Mouse (Mus musculus) intestine, embryonic 15.5 days (tissue): ENCODE measurements around the gene Gpr146. TPM values are rescaled to one million over a fixed set of nuclear protein-coding genes. Genes with fewer than 3 reads are reported as not detected.

ENCODE experiments used
- ATAC-seq: fragments of 200-750 bp; cut with Nextera tagmentation; 2 replicates; pipeline ENCODE4 v1.8.0; 2017; ENCODE audit warnings: moderate TSS enrichment, moderate library complexity
- H3K27ac ChIP-seq: fragments of 300-500 bp; sonication (generic); 2 replicates; pipeline ENCODE4 v1.5.1; 2015; ENCODE audit warnings: mild to moderate bottlenecking, inconsistent platforms
- H3K27me3 ChIP-seq: fragments of 300-500 bp; sonication (generic); replicated peaks from 2 replicates; pipeline ENCODE4 v1.6.1; 2015; ENCODE audit warnings: inconsistent platforms
- H3K36me3 ChIP-seq: fragments of 300-500 bp; sonication (generic); 2 replicates; pipeline ENCODE4 v1.6.1; 2015; ENCODE audit warnings: inconsistent platforms
- H3K4me1 ChIP-seq: fragments of 300-500 bp; sonication (generic); replicated peaks from 2 replicates; pipeline ENCODE4 v1.6.1; 2015; ENCODE audit warnings: inconsistent platforms
- H3K4me2 ChIP-seq: fragments of 300-500 bp; sonication (generic); replicated peaks from 2 replicates; pipeline ENCODE4 v1.6.1; 2015; ENCODE audit warnings: mild to moderate bottlenecking, inconsistent platforms
- H3K4me3 ChIP-seq: fragments of 300-500 bp; sonication (generic); replicated peaks from 2 replicates; pipeline ENCODE4 v1.5.1; 2015; ENCODE audit warnings: inconsistent platforms
- H3K9ac ChIP-seq: fragments of 300-500 bp; sonication (generic); 2 replicates; pipeline ENCODE4 v1.6.1; 2015; ENCODE audit warnings: inconsistent platforms
- H3K9me3 ChIP-seq: fragments of 300-500 bp; sonication (generic); 2 replicates; pipeline ENCODE4 v1.6.1; 2016; ENCODE audit warnings: inconsistent platforms
- WGBS: fragments of 180-500 bp; shearing (Covaris S2); methylation state at CpG from one replicate; pipeline ENCODE4 v1.1.7; 2015; 5-methylcytosine and 5-hydroxymethylcytosine counted together
- polyA plus RNA-seq: library from polyadenylated mRNA; unstranded; fragments of >200 nt; fragmentation: Nextera tagmentation; extraction: Ambion mirVana; gene quantifications from 2 replicates; pipeline ENCODE4 v1.2.1, GENCODE M21; 2015

The Gpr146 gene
- polyA plus RNA-seq, 1 experiment from 2014 or later = 2.2 TPM

- no peak overlapping the region for H3K4me2 ChIP-seq
- 86% methylated on average over 9 of the region's 9 CpGs for WGBS
- no peaks in the 10 kb centered on the region for H3K36me3 ChIP-seq
- no peak overlapping the region for H3K27ac ChIP-seq
- peaks cover 28% of the 10 kb centered on the region for H3K4me1 ChIP-seq
- no peaks in the 10 kb centered on the region for H3K9me3 ChIP-seq
- ATAC-seq = no peak
- no peaks in the 10 kb centered on the region for H3K27me3 ChIP-seq
- no peak overlapping the region for H3K9ac ChIP-seq
- no peak overlapping the region for H3K4me3 ChIP-seq
These were observed 49.5 kb downstream of the Gpr146 start for GRCm38 (mm10) chr5:139427001-139427400.

GRCm38 (mm10) chr5:139427989-139428388 is 50.5 kb downstream of the Gpr146 start:
- no peaks in the 10 kb centered on the region for H3K27me3 ChIP-seq
- no peaks in the 10 kb centered on the region for H3K36me3 ChIP-seq
- no peaks in the 10 kb centered on the region for H3K9me3 ChIP-seq
- 77% methylated on average over 9 of the region's 9 CpGs for WGBS
- no peak overlapping the region for H3K27ac ChIP-seq
- H3K4me3 ChIP-seq = no peak overlapping the region
- H3K4me1 ChIP-seq = peaks cover 25% of the 10 kb centered on the region
- no peak overlapping the region for H3K4me2 ChIP-seq
- no peak overlapping the region for H3K9ac ChIP-seq
- ATAC-seq = no peak

- Histone ChIP-seq H3K9me3 (no peaks in the 10 kb centered on the region), H3K4me1 (peaks cover 14% of the 10 kb centered on the region), H3K4me2 (no peak overlapping the region), H3K4me3 (no peak overlapping the region), H3K36me3 (no peaks in the 10 kb centered on the region), H3K27me3 (no peaks in the 10 kb centered on the region), H3K27ac (no peak overlapping the region), H3K9ac (no peak overlapping the region)
- 23% methylated on average over 12 of the region's 12 CpGs for WGBS
- ATAC-seq = peak; percentile 33; the same call in 1 of the 2 replicates
These were observed 52.4 kb downstream of the Gpr146 start for GRCm38 (mm10) chr5:139429818-139430341.

GRCm38 (mm10) chr5:139432333-139432732 is 54.8 kb downstream of the Gpr146 start:
- no peaks in the 10 kb centered on the region for H3K27me3 ChIP-seq
- no peak overlapping the region for H3K4me3 ChIP-seq
- H3K9me3 ChIP-seq = no peaks in the 10 kb centered on the region
- no peak overlapping the region for H3K4me2 ChIP-seq
- H3K4me1 ChIP-seq = peaks cover 11% of the 10 kb centered on the region
- no peak overlapping the region for H3K9ac ChIP-seq
- no peak for ATAC-seq
- 81% methylated on average over 6 of the region's 6 CpGs for WGBS
- H3K27ac ChIP-seq = no peak overlapping the region
- H3K36me3 ChIP-seq = no peaks in the 10 kb centered on the region

GRCm38 (mm10) chr5:139432747-139433508 is 55.4 kb downstream of the Gpr146 start:
- no peaks in the 10 kb centered on the region for H3K9me3 ChIP-seq
- H3K4me1 ChIP-seq = peaks cover 10% of the 10 kb centered on the region
- WGBS = 72% methylated on average over 7 of the region's 7 CpGs

GRCm38 (mm10) chr5:139433842-139434568 is 56.5 kb downstream of the Gpr146 start:
- WGBS = 81% methylated on average over 9 of the region's 9 CpGs
- no peak for ATAC-seq

More at GRCm38 (mm10) chr5:139432747-139433508, 55.4 kb downstream of the Gpr146 start:
- no peak overlapping the region for H3K4me3 ChIP-seq
- no peak overlapping the region for H3K27ac ChIP-seq
- no peak overlapping the region for H3K4me2 ChIP-seq
- no peaks in the 10 kb centered on the region for H3K36me3 ChIP-seq
- no peak overlapping the region for H3K9ac ChIP-seq
- ATAC-seq = no peak
- H3K27me3 ChIP-seq = no peaks in the 10 kb centered on the region

GRCm38 (mm10) chr5:139434940-139435339 is 57.4 kb downstream of the Gpr146 start:
- Histone ChIP-seq H3K9me3 (no peaks in the 10 kb centered on the region), H3K27me3 (no peaks in the 10 kb centered on the region), H3K36me3 (no peaks in the 10 kb centered on the region), H3K4me3 (no peak overlapping the region), H3K4me2 (no peak overlapping the region), H3K27ac (no peak overlapping the region), H3K9ac (no peak overlapping the region), H3K4me1 (peaks cover 4% of the 10 kb centered on the region)
- ATAC-seq = no peak
- 44% methylated on average over 8 of the region's 8 CpGs for WGBS

More at GRCm38 (mm10) chr5:139433842-139434568, 56.5 kb downstream of the Gpr146 start:
- Histone ChIP-seq H3K9me3 (no peaks in the 10 kb centered on the region), H3K27ac (no peak overlapping the region), H3K4me2 (no peak overlapping the region), H3K9ac (no peak overlapping the region), H3K27me3 (no peaks in the 10 kb centered on the region), H3K4me1 (peaks cover 11% of the 10 kb centered on the region), H3K36me3 (no peaks in the 10 kb centered on the region), H3K4me3 (no peak overlapping the region)

GRCm38 (mm10) chr5:139437769-139438168 is 60.3 kb downstream of the Gpr146 start:
- WGBS = 93% methylated on average over 4 of the region's 4 CpGs
- H3K4me2 ChIP-seq = no peak overlapping the region
- no peak for ATAC-seq

GRCm38 (mm10) chr5:139438440-139438839 is 60.9 kb downstream of the Gpr146 start:
- no peaks in the 10 kb centered on the region for H3K27me3 ChIP-seq
- H3K36me3 ChIP-seq = no peaks in the 10 kb centered on the region
- H3K4me2 ChIP-seq = no peak overlapping the region
- H3K4me3 ChIP-seq = no peak overlapping the region
- WGBS = 86% methylated on average over 12 of the region's 12 CpGs
- H3K9ac ChIP-seq = no peak overlapping the region
- H3K4me1 ChIP-seq = 0 out of 2 replicates have a peak, but pooled peaks cover 5% of the 10 kb centered on the region
- no peak overlapping the region for H3K27ac ChIP-seq
- ATAC-seq = no peak
- no peaks in the 10 kb centered on the region for H3K9me3 ChIP-seq

More at GRCm38 (mm10) chr5:139437769-139438168, 60.3 kb downstream of the Gpr146 start:
- Histone ChIP-seq H3K27ac (no peak overlapping the region), H3K36me3 (no peaks in the 10 kb centered on the region), H3K4me3 (no peak overlapping the region), H3K4me1 (0 out of 2 replicates have a peak, but pooled peaks cover 4% of the 10 kb centered on the region), H3K27me3 (no peaks in the 10 kb centered on the region), H3K9ac (no peak overlapping the region), H3K9me3 (no peaks in the 10 kb centered on the region)

- ATAC-seq = no peak
- H3K4me3 ChIP-seq = no peak overlapping the region
- no peaks in the 10 kb centered on the region for H3K9me3 ChIP-seq
- 85% methylated on average over 5 of the region's 5 CpGs for WGBS
- H3K27ac ChIP-seq = no peak overlapping the region
- no peaks in the 10 kb centered on the region for H3K36me3 ChIP-seq
- H3K9ac ChIP-seq = no peak overlapping the region
- 0 out of 2 replicates have a peak, but pooled peaks cover 5% of the 10 kb centered on the region for H3K4me1 ChIP-seq
- no peak overlapping the region for H3K4me2 ChIP-seq
- no peaks in the 10 kb centered on the region for H3K27me3 ChIP-seq
These were observed 63.0 kb downstream of the Gpr146 start for GRCm38 (mm10) chr5:139440451-139440850.

GRCm38 (mm10) chr5:139440926-139441725 is 63.6 kb downstream of the Gpr146 start:
- Histone ChIP-seq H3K4me1 (0 out of 2 replicates have a peak, but pooled peaks cover 5% of the 10 kb centered on the region), H3K36me3 (no peaks in the 10 kb centered on the region), H3K9ac (no peak overlapping the region), H3K9me3 (no peaks in the 10 kb centered on the region), H3K27me3 (no peaks in the 10 kb centered on the region), H3K27ac (no peak overlapping the region), H3K4me3 (no peak overlapping the region), H3K4me2 (no peak overlapping the region)
- WGBS = 94% methylated on average over 11 of the region's 11 CpGs
- ATAC-seq = no peak

- H3K36me3 ChIP-seq = no peaks in the 10 kb centered on the region
- no peaks in the 10 kb centered on the region for H3K27me3 ChIP-seq
- no peak overlapping the region for H3K9ac ChIP-seq
- no peak overlapping the region for H3K4me2 ChIP-seq
- H3K9me3 ChIP-seq = no peaks in the 10 kb centered on the region
- ATAC-seq = no peak
- H3K27ac ChIP-seq = no peak overlapping the region
- WGBS = 91% methylated on average over 2 of the region's 2 CpGs
- H3K4me3 ChIP-seq = no peak overlapping the region
- H3K4me1 ChIP-seq = 0 out of 2 replicates have a peak, but pooled peaks cover 5% of the 10 kb centered on the region
These were observed 64.2 kb downstream of the Gpr146 start for GRCm38 (mm10) chr5:139441726-139442018.
